Mouse (Mus musculus): Measurements from ENCODE around the gene Kazn.

Gene Kazn

GRCm38 (mm10) chr4:142239240-142240126 lies at the start of gene Kazn:
Kazn (minus strand) TSS chr4:142239401.
- DNase-seq: peak; percentile 78

DNA sequence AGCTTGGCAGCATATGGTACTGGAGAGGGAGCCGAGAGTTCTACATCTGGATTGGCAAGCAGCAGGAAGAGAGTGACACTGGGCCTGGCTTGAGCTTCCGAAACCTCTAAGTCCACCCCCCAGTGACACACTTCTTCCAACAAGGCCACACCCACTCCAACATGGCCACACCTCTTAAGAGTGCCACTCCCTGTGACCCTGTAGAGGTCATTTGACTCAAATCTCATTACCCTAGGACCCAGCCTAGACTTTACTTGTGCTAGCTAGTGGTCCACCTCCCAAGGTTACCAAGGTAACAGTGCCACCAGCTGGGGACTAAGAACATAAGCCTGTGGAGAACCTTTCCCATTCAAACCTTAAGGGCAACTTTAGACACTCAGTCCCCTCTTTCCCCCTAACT lies 46.3 kb upstream of the Kazn start:
- DNase-seq: no peak

GRCm38 (mm10) chr4:142283867-142284266 lies 44.7 kb upstream of the Kazn start:
- DNase-seq: no peak

GRCm38 (mm10) chr4:142278197-142278575 lies 39.0 kb upstream of the Kazn start:
- no peak for DNase-seq

GRCm38 (mm10) chr4:142277481-142278196 lies 38.4 kb upstream of the Kazn start:
- DNase-seq: peak; percentile 1

DNA sequence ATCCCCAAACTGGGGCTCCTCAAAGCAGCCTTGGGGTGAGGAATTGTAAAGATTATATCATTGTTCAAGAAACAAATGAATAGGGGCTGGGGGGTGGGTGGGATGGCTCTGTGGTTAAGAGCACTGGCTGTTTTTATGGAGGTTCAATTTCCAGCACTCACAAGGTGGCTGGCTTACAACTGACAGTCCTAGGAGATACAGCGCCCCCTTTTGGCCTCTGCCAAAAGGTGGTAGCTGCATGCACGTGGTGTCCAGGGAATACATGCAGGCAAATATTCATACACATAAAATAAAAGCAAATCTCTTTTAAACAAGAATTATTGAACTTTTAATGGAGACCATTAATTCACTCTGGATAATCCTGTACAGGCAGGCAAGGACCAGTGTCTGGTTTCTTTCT lies 36.0 kb upstream of the Kazn start:
- DNase-seq: no peak

DNA sequence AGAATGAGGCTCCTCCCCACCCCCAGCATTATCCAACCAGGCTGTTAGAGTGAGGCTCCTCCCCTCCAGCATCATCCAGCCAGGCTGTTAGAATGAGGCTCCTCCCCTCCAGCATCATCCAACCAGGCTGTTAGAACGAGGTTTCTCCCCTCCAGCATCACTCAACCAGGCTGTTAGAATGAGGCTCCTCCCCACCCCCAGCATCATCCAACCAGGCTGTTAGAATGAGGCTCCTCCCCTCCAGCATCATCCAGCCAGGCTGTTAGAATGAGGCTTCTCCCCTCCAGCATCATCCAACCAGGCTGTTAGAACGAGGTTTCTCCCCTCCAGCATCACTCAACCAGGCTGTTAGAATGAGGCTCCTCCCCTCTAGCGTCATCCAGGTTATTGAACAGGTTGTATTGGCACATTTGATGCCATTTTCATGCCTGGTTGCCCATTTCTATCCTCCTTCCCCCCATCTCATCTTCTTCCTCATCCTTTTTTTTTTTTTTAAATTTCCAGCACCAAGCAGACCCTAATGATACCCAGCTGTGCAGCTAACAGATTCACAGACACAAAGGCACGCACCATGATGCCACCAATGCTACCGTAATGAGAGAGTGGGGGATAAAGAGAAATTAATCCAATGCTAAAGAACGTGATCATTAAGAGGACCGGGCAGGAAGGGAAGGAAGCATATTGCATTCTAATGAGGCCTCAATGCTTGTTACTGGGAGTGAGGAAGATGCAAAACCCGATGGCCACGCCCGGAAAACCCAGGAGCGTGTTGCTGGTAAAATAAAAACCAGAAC lies 35.4 kb upstream of the Kazn start:
- DNase-seq: no peak

DNA sequence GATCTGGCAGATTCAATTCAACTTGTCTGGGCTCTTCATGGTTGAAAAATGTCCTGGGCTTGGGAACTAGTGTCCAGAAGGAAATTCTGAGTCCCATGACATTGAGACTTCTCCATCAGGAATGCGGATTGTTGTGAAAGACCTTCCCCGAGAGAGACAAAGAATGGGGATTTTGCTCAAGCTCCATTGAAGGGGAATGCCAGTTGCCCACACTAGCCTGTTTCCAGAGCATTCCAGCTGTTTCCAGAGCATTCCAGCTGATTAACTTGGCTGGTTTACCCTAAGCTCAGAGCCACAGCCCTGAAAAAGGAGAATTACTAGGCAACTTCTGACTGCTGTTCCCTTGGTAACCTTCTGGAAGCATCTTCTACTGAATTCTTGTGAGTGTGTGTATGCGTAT lies 32.3 kb upstream of the Kazn start:
- no peak for DNase-seq

DNA sequence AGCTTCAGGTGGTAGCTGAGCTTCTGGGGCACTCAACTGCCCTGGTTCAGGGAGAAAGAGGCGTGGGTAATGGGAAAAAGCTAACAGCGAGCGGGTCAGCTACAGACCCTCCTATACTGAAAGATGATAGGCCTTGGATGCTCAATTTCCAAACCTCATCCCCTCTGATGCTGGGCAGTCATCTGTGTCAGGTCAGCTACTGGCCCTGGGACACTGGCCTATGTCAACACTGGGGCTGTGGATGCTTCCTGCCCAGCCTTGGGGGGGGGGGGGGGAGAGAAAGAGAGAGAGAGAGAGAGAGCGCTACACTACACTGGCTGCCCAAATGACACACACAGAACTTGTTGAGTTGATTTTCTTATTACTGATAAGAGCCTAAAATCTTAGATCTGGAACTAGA lies 28.6 kb upstream of the Kazn start:
- DNase-seq: no peak

- no peak for DNase-seq
Measured at GRCm38 (mm10) chr4:142267348-142267819, 28.2 kb upstream of the Kazn start.

DNA sequence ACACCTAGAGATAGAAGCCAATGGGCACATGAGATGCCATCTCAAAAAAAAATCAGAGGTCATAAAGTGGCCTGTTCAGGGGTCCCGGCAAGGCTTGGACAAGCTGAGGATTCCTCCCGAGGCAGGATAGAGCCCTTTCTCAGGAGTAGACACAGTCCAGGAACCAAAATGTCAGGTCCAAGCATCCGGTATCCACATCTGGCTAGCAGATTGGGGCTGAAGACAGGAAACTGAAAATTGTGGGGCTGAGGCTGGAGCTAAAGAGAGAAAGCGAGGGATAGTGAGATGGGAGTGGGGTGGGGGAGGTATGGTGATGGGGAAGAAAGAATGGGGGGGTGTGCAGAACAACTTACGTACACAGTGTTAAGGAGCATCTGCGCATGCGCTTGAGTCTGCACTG lies 25.1 kb upstream of the Kazn start:
- DNase-seq: no peak

- DNase-seq: no peak
Measured at GRCm38 (mm10) chr4:142261725-142262124, 22.5 kb upstream of the Kazn start.

DNA sequence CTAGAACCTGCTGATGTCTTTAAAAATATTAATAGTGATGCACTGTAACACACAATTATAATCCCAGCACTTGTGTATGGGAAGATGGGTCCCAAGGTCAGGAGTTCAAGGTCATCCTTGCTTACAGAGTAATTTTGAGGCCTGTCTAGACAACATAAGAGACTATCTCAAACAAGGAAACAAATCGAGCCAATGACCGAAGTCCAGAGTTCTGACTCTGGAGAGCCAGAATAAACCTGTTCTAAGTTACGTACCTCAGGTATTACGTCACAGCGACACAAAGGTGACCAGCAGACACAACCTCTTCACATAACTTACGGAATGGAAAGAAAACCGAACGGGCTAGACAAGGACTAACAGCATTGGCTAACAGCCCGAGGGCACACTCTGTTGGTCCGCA lies 19.5 kb upstream of the Kazn start:
- DNase-seq: no peak

DNA sequence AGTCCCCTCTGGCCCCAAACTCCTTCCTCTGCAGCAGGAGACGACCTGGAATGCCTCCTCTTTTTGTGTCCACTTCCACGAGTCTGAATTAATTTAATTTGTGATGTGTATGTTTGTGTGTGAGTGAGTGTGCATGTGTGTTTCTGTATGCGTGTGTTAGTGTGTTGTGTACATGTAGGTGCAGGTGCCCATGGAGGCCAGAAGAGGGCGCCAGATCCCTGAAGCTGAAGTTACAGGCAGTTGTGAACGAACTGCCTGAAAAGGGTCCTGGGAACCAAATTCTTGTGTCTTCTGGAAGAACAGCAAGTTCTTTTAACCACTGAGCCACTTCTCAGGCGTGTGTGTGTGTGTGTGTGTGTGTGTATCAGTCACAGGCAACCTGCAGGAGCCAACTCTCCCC lies 14.9 kb upstream of the Kazn start:
- DNase-seq: no peak

GRCm38 (mm10) chr4:142251471-142252354 lies 12.5 kb upstream of the Kazn start:
- DNase-seq: no peak

GRCm38 (mm10) chr4:142250054-142250453 lies 10.9 kb upstream of the Kazn start:
- no peak for DNase-seq

DNA sequence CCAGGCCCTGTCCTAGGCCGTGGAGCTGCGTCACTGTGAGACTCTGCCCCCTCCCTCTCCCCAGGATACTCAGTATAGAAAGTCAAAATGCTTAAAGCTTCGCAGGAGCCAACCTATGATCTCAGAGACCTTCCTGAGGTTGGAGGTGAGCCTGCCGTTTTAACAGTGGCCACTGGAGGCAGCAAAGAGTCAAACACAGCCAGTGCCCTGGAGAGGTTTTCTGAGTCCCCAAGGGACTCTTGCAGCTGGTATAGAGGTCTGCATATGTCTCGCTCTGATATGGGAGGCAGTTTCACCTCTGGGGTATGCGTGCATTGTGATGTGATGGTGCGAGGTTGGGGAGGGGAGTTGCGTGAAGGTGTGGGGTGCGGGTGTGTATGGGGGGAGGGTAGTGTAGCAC lies 10.2 kb upstream of the Kazn start:
- peak; percentile 49 for DNase-seq

- DNase-seq: peak; percentile 68
Measured at GRCm38 (mm10) chr4:142248426-142248825, 9.2 kb upstream of the Kazn start.

- no peak for DNase-seq
Measured at GRCm38 (mm10) chr4:142246698-142247097, 7.5 kb upstream of the Kazn start.

DNA sequence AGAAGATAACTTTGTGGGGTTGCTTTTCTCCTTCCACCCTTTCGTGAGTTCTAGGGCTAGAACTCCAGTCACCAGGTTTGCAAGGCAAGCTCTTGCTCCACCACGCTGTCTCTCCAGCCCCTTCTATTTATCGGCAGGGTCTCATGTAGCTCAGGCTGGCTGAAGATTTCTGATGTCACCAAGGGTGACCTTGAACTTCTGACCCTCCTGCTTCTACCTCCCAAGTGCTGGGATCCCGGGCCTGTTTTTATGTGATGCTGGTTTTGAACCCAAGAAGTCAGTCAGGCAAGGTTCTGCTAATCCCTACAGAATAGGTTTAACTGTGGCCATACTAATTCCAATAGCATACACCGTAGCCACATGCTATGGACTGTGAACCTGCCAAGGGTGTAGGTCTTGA lies 5.4 kb upstream of the Kazn start:
- DNase-seq: no peak

- no peak for DNase-seq
Measured at GRCm38 (mm10) chr4:142242750-142243383, 3.7 kb upstream of the Kazn start.

DNA sequence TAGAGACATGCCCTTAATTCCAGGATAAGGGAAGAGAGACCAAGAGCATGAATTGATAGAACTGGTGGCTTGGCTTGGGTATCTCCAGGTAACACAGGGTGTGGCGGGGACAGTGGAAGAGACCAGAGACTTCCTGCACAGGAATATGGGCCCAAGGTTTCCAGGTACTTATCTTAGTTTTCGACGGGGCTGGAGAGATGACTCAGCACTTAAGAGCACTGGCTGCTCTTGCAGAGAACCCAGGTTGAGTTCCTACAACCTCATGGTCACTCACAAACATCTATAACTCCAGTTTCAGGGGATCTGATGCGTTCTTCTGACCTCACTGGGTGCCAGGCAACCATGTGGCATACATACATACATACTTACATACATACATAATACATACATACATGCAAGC lies 3.0 kb upstream of the Kazn start:
- no peak for DNase-seq

All from thymus, postnatal 25 days (tissue).